Mouse (Mus musculus): ENCODE data around the gene Galnt10.

GRCm38 (mm10) chr11:57663271-57663670, 18.0 kb downstream of the Galnt10 start:
- TF ChIP-seq EP300 (IDR thresholded peaks at IDR 0.05) = no peak
- TF ChIP-seq CTCF (IDR thresholded peaks at IDR 0.05) = no peak

Measured in lung, postnatal 0 days (tissue).